Mouse (Mus musculus) thymus, postnatal 14 days (tissue): ENCODE results near the gene Ccdc33.

Experiments
- DNase-seq: peaks from one replicate; pipeline ENCODE4 v3.0.0; 2021

Ccdc33 gene

GRCm38 (mm10) chr9:58118671-58119070 is at the start of gene Ccdc33:
TSS of gene Ccdc33 (minus strand) at chr9:58118823.
- no peak for DNase-seq

- DNase-seq = no peak
These were observed 47.2 kb upstream of the Ccdc33 start for GRCm38 (mm10) chr9:58165779-58166178.

- no peak for DNase-seq
These were observed 44.5 kb upstream of the Ccdc33 start for GRCm38 (mm10) chr9:58163146-58163545.

- DNase-seq = no peak
These were observed 43.5 kb upstream of the Ccdc33 start for GRCm38 (mm10) chr9:58162173-58162572.

GRCm38 (mm10) chr9:58160315-58160714 is 41.7 kb upstream of the Ccdc33 start:
- DNase-seq = peak; percentile 13

GRCm38 (mm10) chr9:58159855-58160254 is 41.2 kb upstream of the Ccdc33 start:
- DNase-seq = no peak

GRCm38 (mm10) chr9:58158541-58159311 is 40.1 kb upstream of the Ccdc33 start:
- peak; percentile 31 for DNase-seq

- DNase-seq = no peak
These were observed 39.2 kb upstream of the Ccdc33 start for GRCm38 (mm10) chr9:58157838-58158237.

- peak; percentile 18 for DNase-seq
These were observed 38.4 kb upstream of the Ccdc33 start for GRCm38 (mm10) chr9:58156819-58157560.

- no peak for DNase-seq
These were observed 36.7 kb upstream of the Ccdc33 start for GRCm38 (mm10) chr9:58155366-58155765.

- no peak for DNase-seq
These were observed 34.5 kb upstream of the Ccdc33 start for GRCm38 (mm10) chr9:58153095-58153494.

- peak; percentile 50 for DNase-seq
These were observed 32.2 kb upstream of the Ccdc33 start for GRCm38 (mm10) chr9:58150733-58151361.

GRCm38 (mm10) chr9:58148806-58149205 is 30.2 kb upstream of the Ccdc33 start:
- DNase-seq = no peak

GRCm38 (mm10) chr9:58145417-58145816 is 26.8 kb upstream of the Ccdc33 start:
- DNase-seq = no peak

GRCm38 (mm10) chr9:58144664-58145063 is 26.0 kb upstream of the Ccdc33 start:
- DNase-seq = no peak

- no peak for DNase-seq
These were observed 24.8 kb upstream of the Ccdc33 start for GRCm38 (mm10) chr9:58143419-58143818.

GRCm38 (mm10) chr9:58139947-58140346 is 21.3 kb upstream of the Ccdc33 start:
- peak; percentile 64 for DNase-seq

GRCm38 (mm10) chr9:58135921-58136321 is 17.3 kb upstream of the Ccdc33 start:
- no peak for DNase-seq

GRCm38 (mm10) chr9:58134906-58135305 is 16.3 kb upstream of the Ccdc33 start:
- no peak for DNase-seq

- peak; percentile 47 for DNase-seq
These were observed 15.6 kb upstream of the Ccdc33 start for GRCm38 (mm10) chr9:58133893-58134884.

GRCm38 (mm10) chr9:58131735-58132134 is 13.1 kb upstream of the Ccdc33 start:
- peak; percentile 25 for DNase-seq

GRCm38 (mm10) chr9:58130909-58131308 is 12.3 kb upstream of the Ccdc33 start:
- DNase-seq = no peak
